Mouse (Mus musculus) ZHBTc4 (cell line): Measurements from ENCODE around the gene Mylk4.

Experiments
- DNase-seq: peaks from one replicate; pipeline ENCODE4 v3.0.0-alpha.2; 2011; ENCODE audit warnings: low read depth, low spot score

The Mylk4 gene

GRCm38 (mm10) chr13:32712568-32712967 lies 71.2 kb downstream of the Mylk4 start:
- DNase-seq, result no peak

GRCm38 (mm10) chr13:32707894-32708293 lies 75.9 kb downstream of the Mylk4 start:
- no peak for DNase-seq

- DNase-seq, result peak; percentile 4
Measured at GRCm38 (mm10) chr13:32706651-32707288, 77.0 kb downstream of the Mylk4 start.

- DNase-seq, result no peak
Measured at GRCm38 (mm10) chr13:32705315-32705714, 78.4 kb downstream of the Mylk4 start.

- DNase-seq, result no peak
Measured at GRCm38 (mm10) chr13:32704911-32705310, 78.8 kb downstream of the Mylk4 start.

GRCm38 (mm10) chr13:32701564-32701963 lies 82.2 kb downstream of the Mylk4 start:
- DNase-seq, result no peak

GRCm38 (mm10) chr13:32699376-32699775 lies 84.4 kb downstream of the Mylk4 start:
- DNase-seq, result no peak

GRCm38 (mm10) chr13:32698956-32699355 lies 84.8 kb downstream of the Mylk4 start:
- DNase-seq, result no peak

GRCm38 (mm10) chr13:32693886-32694455 lies 89.8 kb downstream of the Mylk4 start:
- DNase-seq, result no peak

GRCm38 (mm10) chr13:32692563-32692962 lies 91.2 kb downstream of the Mylk4 start:
- no peak for DNase-seq

GRCm38 (mm10) chr13:32690279-32690678 lies 93.5 kb downstream of the Mylk4 start:
- DNase-seq, result no peak

GRCm38 (mm10) chr13:32680868-32681515 lies 102.8 kb downstream of the Mylk4 start:
- DNase-seq, result peak; percentile 71

GRCm38 (mm10) chr13:32680121-32680551 lies 103.6 kb downstream of the Mylk4 start:
- no peak for DNase-seq

- DNase-seq, result no peak
Measured at GRCm38 (mm10) chr13:32678998-32679397, 104.8 kb downstream of the Mylk4 start.

GRCm38 (mm10) chr13:32670782-32671181 lies 113.0 kb downstream of the Mylk4 start:
- DNase-seq, result no peak

- no peak for DNase-seq
Measured at GRCm38 (mm10) chr13:32668296-32668695, 115.5 kb downstream of the Mylk4 start.

GRCm38 (mm10) chr13:32667386-32667785 lies 116.4 kb downstream of the Mylk4 start:
- DNase-seq, result no peak

GRCm38 (mm10) chr13:32662041-32662440 lies 121.7 kb downstream of the Mylk4 start:
- peak; percentile 39 for DNase-seq

- DNase-seq, result no peak
Measured at GRCm38 (mm10) chr13:32660294-32660693, 123.5 kb downstream of the Mylk4 start.

GRCm38 (mm10) chr13:32659271-32659670 lies 124.5 kb downstream of the Mylk4 start:
- no peak for DNase-seq

GRCm38 (mm10) chr13:32657583-32657982 lies 126.2 kb downstream of the Mylk4 start:
- DNase-seq, result no peak
